Mouse (Mus musculus) liver, embryonic 16.5 days (tissue): ENCODE data around the gene Sprn. TPM values are rescaled to one million over a fixed set of nuclear protein-coding genes. Genes with fewer than 3 reads are reported as not detected.

ENCODE experiments used
- ATAC-seq: fragments of 200-750 bp; cut with Nextera tagmentation; 2 replicates; pipeline ENCODE4 v1.8.0; 2017; ENCODE audit warnings: low read depth, mild to moderate bottlenecking, moderate number of reproducible peaks, moderate library complexity
- H3K27ac ChIP-seq: fragments of 300-500 bp; sonication (generic); 2 replicates; pipeline ENCODE4 v1.5.1; 2014; ENCODE audit warnings: mild to moderate bottlenecking, low read length
- H3K27me3 ChIP-seq: fragments of 300-500 bp; sonication (generic); 2 replicates; pipeline ENCODE4 v1.6.1; 2014; ENCODE audit warnings: low read depth, low read length, mixed read lengths; ENCODE audit not compliant: control insufficient read depth, insufficient read depth
- H3K36me3 ChIP-seq: fragments of 300-500 bp; sonication (generic); 2 replicates; pipeline ENCODE4 v1.6.1; 2014; ENCODE audit warnings: mild to moderate bottlenecking; ENCODE audit not compliant: control insufficient read depth, insufficient read depth
- H3K4me1 ChIP-seq: fragments of 300-500 bp; sonication (generic); 2 replicates; pipeline ENCODE4 v1.6.1; 2014; ENCODE audit warnings: low read depth, low read length, mixed read lengths; ENCODE audit not compliant: control insufficient read depth
- H3K4me2 ChIP-seq: fragments of 300-500 bp; sonication (generic); 2 replicates; pipeline ENCODE4 v1.6.1; 2014; ENCODE audit warnings: low read depth, low read length, mixed read lengths
- H3K4me3 ChIP-seq: fragments of 300-500 bp; sonication (generic); 2 replicates; pipeline ENCODE4 v1.5.1; 2014; ENCODE audit warnings: low read depth, mild to moderate bottlenecking, low read length
- H3K9ac ChIP-seq: fragments of 300-500 bp; sonication (generic); 2 replicates; pipeline ENCODE4 v1.6.1; 2014; ENCODE audit warnings: low read depth, low read length
- H3K9me3 ChIP-seq: fragments of 300-500 bp; sonication (generic); replicated peaks from 2 replicates; pipeline ENCODE4 v1.6.1; 2016; ENCODE audit warnings: low read length; ENCODE audit not compliant: control insufficient read depth
- WGBS: fragments of 180-500 bp; shearing (Covaris S2); extraction: QIAGEN DNeasy Blood & Tissue Kit; methylation state at CpG from one replicate; pipeline ENCODE4 v1.1.7; 2014; ENCODE audit not compliant: insufficient replicate concordance; 5-methylcytosine and 5-hydroxymethylcytosine counted together
- polyA plus RNA-seq: library from polyadenylated mRNA; unstranded; fragments of >200 nt; fragmentation: Nextera tagmentation; extraction: Ambion mirVana; gene quantifications from 2 replicates; pipeline ENCODE4 v1.2.1, GENCODE M21; 2015

Sprn gene
- polyA plus RNA-seq = not detected in 2 replicates

DNA sequence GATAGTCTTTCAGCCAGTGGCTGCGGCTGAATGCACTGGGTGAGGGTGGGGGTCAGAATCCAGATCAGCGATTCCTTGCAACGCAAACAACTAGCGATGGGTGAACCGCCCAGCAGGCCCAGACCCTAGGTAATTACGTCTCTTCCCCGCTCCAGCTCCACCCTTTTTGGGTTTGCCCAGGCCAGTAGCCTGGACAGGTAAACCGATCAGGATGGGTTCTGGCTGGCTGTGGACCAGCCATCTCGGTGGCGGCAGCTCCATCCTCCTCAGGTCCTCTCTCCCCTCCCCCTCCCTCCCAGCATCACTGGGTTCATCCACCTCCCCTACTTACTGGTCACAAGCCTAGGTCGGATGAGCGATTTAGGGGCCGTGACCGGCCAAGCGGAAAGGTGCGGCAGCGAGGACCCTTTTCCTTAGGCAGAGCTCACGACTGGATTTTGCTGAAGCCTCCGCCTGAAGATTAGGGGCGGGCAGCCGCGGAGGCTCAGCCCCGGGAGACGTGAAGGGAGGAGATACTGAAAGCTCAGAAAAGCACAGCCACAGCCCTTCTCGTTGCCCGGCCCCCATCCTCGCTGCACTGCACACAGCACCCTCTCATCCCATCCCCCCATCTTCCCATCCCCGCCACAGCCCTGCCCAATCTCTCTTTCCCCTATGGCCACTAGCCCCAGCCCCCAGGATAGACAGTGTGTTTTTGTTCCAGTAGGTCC, at the start of gene Sprn:
Gene Sprn (minus strand): TSS at position 660 of the 710 bp plus-strand sequence.
- Histone ChIP-seq H3K4me2 (no peak within 1 kb of the TSS), H3K4me1 (no peaks in the 10 kb centered on the region), H3K27ac (no peak within 1 kb of the TSS), H3K36me3 (no peaks in the 10 kb centered on the region), H3K4me3 (no peak within 1 kb of the TSS), H3K9ac (no peak within 1 kb of the TSS), H3K27me3 (peaks cover 27% of the 10 kb centered on the region), H3K9me3 (no peaks in the 10 kb centered on the region)
- no peak for ATAC-seq
- WGBS = 8% methylated on average over 28 of the region's 28 CpGs

DNA sequence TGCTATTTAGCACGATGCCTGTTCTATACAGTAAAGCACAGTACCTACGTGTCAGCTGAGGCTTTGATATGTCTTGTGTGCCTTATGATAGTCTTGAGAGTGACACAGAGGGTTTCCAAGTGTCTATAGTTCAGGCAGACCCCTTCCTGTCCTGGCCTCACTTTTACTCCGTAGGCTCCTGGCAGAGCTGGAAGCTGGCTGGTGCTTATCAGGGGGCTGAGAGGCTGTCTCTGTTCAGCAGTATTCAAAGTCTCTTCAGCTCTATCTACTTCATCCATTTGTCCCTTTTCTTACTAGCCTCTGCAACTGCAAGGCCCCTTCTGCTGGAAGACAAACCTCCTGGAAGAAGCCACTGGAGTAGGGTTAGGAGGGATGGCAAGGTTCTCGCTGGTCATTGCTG, 46.4 kb upstream of the Sprn start:
- peak; percentile 47; the same call in 1 of the 2 replicates for ATAC-seq
- H3K4me1 ChIP-seq = no peaks in the 10 kb centered on the region
- H3K27ac ChIP-seq = no peak overlapping the region
- no peak overlapping the region for H3K9ac ChIP-seq
- no peak overlapping the region for H3K4me2 ChIP-seq
- no peaks in the 10 kb centered on the region for H3K9me3 ChIP-seq
- no peaks in the 10 kb centered on the region for H3K27me3 ChIP-seq
- 49% methylated on average over 4 of the region's 4 CpGs for WGBS
- H3K36me3 ChIP-seq = no peaks in the 10 kb centered on the region
- no peak overlapping the region for H3K4me3 ChIP-seq

DNA sequence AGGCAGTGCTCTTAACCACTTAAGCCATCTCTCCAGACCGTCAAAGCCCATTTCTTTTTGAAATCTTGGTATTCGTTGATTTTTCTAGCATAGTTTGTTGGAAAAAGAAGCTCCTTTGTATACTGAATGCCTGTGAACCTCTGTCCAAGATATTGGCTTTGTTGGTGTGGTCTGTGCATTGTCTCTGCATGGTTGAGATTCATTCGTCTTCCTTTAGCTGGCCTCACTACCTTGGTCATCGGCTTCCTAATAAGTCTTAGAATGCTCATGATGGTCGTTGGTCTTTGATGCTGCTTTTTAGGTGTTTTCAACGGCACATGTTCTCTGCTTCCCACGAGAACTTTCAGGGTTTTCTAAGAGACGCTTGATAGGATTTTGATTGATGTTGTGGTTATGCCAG, 41.3 kb upstream of the Sprn start:
- no peak overlapping the region for H3K27ac ChIP-seq
- no peaks in the 10 kb centered on the region for H3K36me3 ChIP-seq
- H3K4me3 ChIP-seq = no peak overlapping the region
- H3K4me1 ChIP-seq = no peaks in the 10 kb centered on the region
- 51% methylated on average over 8 of the region's 8 CpGs for WGBS
- no peak overlapping the region for H3K9ac ChIP-seq
- H3K4me2 ChIP-seq = no peak overlapping the region
- H3K27me3 ChIP-seq = no peaks in the 10 kb centered on the region
- no peaks in the 10 kb centered on the region for H3K9me3 ChIP-seq
- ATAC-seq = no peak

DNA sequence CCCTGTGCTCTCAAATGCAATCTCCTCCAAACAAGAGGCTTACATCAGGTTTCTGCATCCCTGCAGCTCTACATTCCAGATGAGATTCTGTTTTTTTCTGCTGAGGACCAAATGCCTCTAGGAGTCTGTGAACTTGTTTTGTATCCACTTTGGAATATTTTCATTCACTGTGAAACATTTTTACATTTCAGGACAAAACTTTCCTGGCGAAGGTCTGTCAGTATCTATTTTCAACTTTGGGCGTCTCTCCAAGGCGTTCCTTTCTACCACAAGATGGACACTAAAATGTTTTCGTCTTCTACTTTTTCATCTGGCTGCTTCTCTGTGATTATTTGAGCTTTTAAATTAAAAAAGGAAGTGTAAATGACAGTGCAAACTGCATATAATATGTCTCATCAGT, 39.4 kb upstream of the Sprn start:
- ATAC-seq = no peak
- 60% methylated on average over 4 of the region's 4 CpGs for WGBS
- Histone ChIP-seq H3K9ac (no peak overlapping the region), H3K36me3 (no peaks in the 10 kb centered on the region), H3K4me2 (no peak overlapping the region), H3K4me3 (no peak overlapping the region), H3K4me1 (no peaks in the 10 kb centered on the region), H3K27ac (no peak overlapping the region), H3K9me3 (no peaks in the 10 kb centered on the region), H3K27me3 (no peaks in the 10 kb centered on the region)

DNA sequence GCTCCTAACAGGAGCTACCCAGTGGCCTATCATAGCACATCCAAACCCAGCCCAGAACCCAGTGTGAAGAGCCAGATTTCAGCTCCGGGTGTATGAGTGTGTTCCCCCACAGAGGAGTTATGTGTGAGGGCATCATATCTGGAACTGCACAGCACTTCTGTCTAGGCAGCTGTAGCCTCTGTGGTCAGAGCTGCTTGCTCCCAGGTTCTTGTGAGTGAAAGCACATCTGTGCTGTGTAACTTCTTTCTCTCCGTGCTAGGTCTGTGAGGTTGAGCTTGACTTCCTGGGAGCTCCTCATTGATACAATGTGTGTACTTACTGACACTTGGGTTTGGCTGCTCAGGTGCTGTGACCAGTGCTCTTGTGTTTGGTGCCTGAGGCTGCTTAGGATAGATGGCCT, 38.2 kb upstream of the Sprn start:
- Histone ChIP-seq H3K9me3 (no peaks in the 10 kb centered on the region), H3K9ac (no peak overlapping the region), H3K27me3 (no peaks in the 10 kb centered on the region), H3K27ac (no peak overlapping the region), H3K4me1 (no peaks in the 10 kb centered on the region), H3K4me3 (no peak overlapping the region), H3K4me2 (no peak overlapping the region), H3K36me3 (no peaks in the 10 kb centered on the region)
- 39% methylated on average over 2 of the region's 2 CpGs for WGBS
- ATAC-seq = no peak

DNA sequence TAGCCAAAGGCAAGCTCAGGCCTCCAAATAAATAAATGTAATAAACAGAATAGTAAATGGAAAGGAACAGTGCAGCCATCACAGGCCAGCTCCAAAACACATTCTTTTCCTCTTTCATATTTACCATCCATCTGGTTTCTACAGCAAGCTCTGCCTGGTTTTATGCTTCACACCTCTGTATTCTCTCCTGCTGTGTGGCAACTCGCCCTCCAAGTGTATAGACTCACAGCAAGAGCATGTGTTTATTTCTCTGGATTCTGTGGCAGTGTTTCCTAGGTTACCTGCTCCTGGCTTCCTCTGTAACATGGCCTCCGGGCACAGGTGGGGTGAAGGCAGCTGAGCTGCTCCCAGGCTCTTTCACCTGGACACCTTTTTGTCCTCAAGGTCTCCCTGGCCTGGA, 37.8 kb upstream of the Sprn start:
- H3K4me2 ChIP-seq = no peak overlapping the region
- H3K27ac ChIP-seq = no peak overlapping the region
- no peaks in the 10 kb centered on the region for H3K36me3 ChIP-seq
- no peak overlapping the region for H3K4me3 ChIP-seq
- H3K27me3 ChIP-seq = no peaks in the 10 kb centered on the region
- H3K9me3 ChIP-seq = no peaks in the 10 kb centered on the region
- 40% methylated on average over 2 of the region's 2 CpGs for whole genome bisulfite sequencing
- no peak overlapping the region for H3K9ac ChIP-seq
- ATAC-seq = no peak
- no peaks in the 10 kb centered on the region for H3K4me1 ChIP-seq

DNA sequence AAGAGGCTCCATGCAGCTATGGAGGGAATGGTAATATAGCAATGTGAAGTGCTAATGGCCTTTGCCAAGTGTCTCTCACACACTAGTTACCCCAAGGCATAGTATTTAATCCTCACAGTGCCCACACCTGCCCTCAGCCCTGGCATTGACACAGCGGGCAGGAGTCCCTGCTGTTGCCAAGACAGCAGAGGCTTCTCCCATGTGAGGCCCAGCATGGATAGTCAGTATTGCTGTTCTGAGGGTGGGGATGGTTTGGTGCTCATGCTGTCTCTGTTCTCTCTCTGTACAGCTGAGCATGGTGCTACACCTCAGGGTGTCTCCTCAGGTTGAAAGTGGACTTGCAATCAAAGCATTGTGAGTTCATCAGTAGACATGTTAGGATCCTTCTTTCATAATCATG, 35.8 kb upstream of the Sprn start:
- Histone ChIP-seq H3K27me3 (no peaks in the 10 kb centered on the region), H3K4me1 (no peaks in the 10 kb centered on the region), H3K4me2 (no peak overlapping the region), H3K36me3 (no peaks in the 10 kb centered on the region), H3K9ac (no peak overlapping the region), H3K27ac (no peak overlapping the region), H3K9me3 (no peaks in the 10 kb centered on the region), H3K4me3 (no peak overlapping the region)
- 75% methylated on average over 1 of the region's 1 CpGs for WGBS
- ATAC-seq = no peak

DNA sequence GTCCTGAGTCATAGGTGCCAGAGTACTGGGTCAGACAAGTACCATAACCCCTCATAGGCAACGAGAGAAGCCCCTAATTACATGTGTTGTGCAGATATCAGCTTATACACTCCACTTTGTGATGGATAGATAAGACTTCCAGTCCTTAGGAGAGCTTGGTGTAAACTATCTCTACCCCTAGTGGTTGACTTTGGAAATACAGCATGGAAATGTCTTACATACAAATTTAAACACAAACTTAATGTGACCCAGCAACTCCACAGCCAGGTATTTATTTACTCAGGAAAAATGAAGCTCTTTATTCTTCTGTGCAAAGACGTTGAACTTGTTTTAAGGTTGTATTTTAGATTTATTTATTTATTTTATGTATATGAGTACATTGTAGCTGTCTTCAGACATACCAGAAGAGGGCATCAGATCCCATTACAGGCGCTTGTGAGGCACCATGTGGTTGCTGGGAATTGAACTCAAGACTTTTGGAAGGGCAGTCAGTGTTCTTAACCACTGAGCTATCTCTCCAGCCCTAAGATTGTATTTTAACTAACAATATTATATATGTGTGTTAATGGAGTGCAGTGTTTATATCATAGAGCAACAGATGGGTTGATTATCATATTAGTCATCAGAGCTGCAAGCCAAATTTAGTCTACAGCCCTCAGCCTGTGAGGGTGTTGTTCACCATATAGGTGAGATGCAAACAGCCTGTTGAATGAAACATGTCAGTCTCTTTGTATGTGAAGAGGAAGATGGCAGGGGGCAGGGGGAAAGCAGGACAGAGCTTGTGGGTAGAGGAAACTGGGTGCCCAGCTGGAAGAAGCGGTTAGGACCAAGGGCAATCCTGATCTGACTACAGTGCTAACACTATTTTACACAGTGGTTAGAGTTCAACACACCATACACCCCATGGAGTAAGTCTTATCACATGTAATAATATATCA, 34.0 kb upstream of the Sprn start:
- no peaks in the 10 kb centered on the region for H3K4me1 ChIP-seq
- ATAC-seq = no peak
- H3K36me3 ChIP-seq = no peaks in the 10 kb centered on the region
- no peak overlapping the region for H3K9ac ChIP-seq
- no peak overlapping the region for H3K4me2 ChIP-seq
- H3K4me3 ChIP-seq = no peak overlapping the region
- no peaks in the 10 kb centered on the region for H3K9me3 ChIP-seq
- H3K27me3 ChIP-seq = no peaks in the 10 kb centered on the region
- WGBS = 38% methylated on average over 4 of the region's 4 CpGs
- H3K27ac ChIP-seq = no peak overlapping the region
